Mouse (Mus musculus) midbrain, embryonic 16.5 days (tissue): ENCODE measurements at regions not wholly inside any gene's neighbourhood (a gene's known extent, or its start where the extent isn't known, plus 50 kb on each side); places are given as distances from the start of the nearest gene placed in this dataset.
A peak's percentile ranks its signal among the peaks of the same experiment; 100 is the strongest.
"Not testable (repeated sequence)": the region's sequence is repeated elsewhere in the genome, so short reads cannot be mapped to it uniquely, and the experiment has no call there.

Source experiments
- ATAC-seq: fragments of 200-750 bp; cut with Nextera tagmentation; 2 replicates; pipeline ENCODE4 v1.8.0; 2017; ENCODE audit warnings: moderate TSS enrichment
- H3K27ac ChIP-seq: fragments of 300-500 bp; sonication (generic); 2 replicates; pipeline ENCODE4 v1.5.1; 2014; ENCODE audit warnings: mild to moderate bottlenecking, low read length, mixed read lengths
- H3K27me3 ChIP-seq: fragments of 300-500 bp; sonication (generic); 2 replicates; pipeline ENCODE4 v1.6.1; 2014; ENCODE audit warnings: low read depth, low read length, mixed read lengths; ENCODE audit not compliant: control insufficient read depth, insufficient read depth
- H3K36me3 ChIP-seq: fragments of 300-500 bp; sonication (generic); 2 replicates; pipeline ENCODE4 v1.6.1; 2014; ENCODE audit warnings: mild to moderate bottlenecking, low read length, moderate library complexity, mixed read lengths; ENCODE audit not compliant: control insufficient read depth, insufficient read depth
- H3K4me1 ChIP-seq: fragments of 300-500 bp; sonication (generic); 2 replicates; pipeline ENCODE4 v1.6.1; 2014; ENCODE audit warnings: mild to moderate bottlenecking, low read length, mixed read lengths; ENCODE audit not compliant: control insufficient read depth, insufficient read depth
- H3K4me2 ChIP-seq: fragments of 300-500 bp; sonication (generic); 2 replicates; pipeline ENCODE4 v1.6.1; 2014; ENCODE audit warnings: mild to moderate bottlenecking, low read length, mixed read lengths
- H3K4me3 ChIP-seq: fragments of 300-500 bp; sonication (generic); 2 replicates; pipeline ENCODE4 v1.5.1; 2014; ENCODE audit warnings: low read depth, mild to moderate bottlenecking, low read length, moderate library complexity, mixed read lengths
- H3K9ac ChIP-seq: fragments of 300-500 bp; sonication (generic); 2 replicates; pipeline ENCODE4 v1.6.1; 2014; ENCODE audit warnings: low read depth, low read length, mixed read lengths
- H3K9me3 ChIP-seq: fragments of 300-500 bp; sonication (generic); replicated peaks from 2 replicates; pipeline ENCODE4 v1.6.1; 2014; ENCODE audit warnings: mild to moderate bottlenecking, low read length, mixed read lengths; ENCODE audit not compliant: control insufficient read depth, poor library complexity, severe bottlenecking
- WGBS: fragments of 180-500 bp; shearing (Covaris S2); extraction: QIAGEN DNeasy Blood & Tissue Kit; methylation state at CpG from one replicate; pipeline ENCODE4 v1.1.7; 2014; 5-methylcytosine and 5-hydroxymethylcytosine counted together

DNA sequence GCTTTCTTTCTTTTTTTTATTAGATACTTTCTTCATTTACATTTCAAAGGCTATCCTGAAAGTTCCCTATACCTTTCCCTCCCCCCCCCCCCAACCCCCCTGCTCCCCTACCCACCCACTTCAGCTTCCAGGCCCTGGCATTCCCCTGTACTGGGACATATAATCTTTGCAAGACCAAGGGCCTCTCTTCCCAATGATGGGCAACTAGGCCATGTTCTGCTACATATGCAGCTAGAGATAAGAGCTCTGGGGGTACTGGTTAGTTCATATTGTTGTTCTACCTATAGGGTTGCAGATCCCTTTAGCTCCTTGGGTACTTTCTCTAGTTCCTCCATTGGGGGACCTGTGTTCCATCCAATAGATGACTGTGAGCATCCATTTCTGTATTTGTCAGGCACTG is 55.6 kb upstream of the Slc1a3 start:
- not testable (repeated sequence) for ATAC-seq, H3K4me2 ChIP-seq, H3K27me3 ChIP-seq, H3K9ac ChIP-seq, H3K4me3 ChIP-seq, H3K4me1 ChIP-seq, H3K9me3 ChIP-seq, H3K27ac ChIP-seq, H3K36me3 ChIP-seq

DNA sequence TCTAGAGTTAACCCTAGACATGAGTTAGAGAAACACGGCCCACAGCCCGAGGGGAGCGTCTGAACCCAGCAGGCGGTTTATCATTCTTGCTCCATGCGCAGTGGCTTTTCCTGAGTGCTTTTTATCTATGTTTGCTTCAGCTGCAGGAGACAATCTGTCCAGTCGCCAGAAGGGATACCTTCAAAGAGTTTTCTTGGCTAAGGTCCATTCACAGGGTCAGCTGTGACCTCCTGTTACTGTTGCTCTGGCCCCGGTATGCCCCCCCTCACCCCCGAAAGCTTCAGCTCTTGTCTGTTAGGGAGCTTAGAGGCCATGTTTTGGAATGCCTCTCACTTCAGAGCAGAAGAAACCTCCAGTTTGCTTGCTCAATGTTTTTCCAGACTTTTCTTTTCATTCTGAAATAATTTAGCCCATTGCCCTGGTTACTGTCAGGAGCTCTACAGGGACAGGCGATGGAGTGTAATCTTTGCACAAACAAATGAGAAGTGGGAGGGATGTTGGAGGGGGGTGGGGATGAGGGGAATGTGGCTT is 51.2 kb upstream of the Slc1a3 start:
- peak; percentile 62 for ATAC-seq
- Histone ChIP-seq H3K9ac (no peak overlapping the region), H3K4me3 (no peak overlapping the region), H3K4me2 (no peak overlapping the region), H3K27ac (no peak overlapping the region), H3K36me3 (no peaks in the 10 kb centered on the region), H3K9me3 (no peaks in the 10 kb centered on the region), H3K4me1 (no peaks in the 10 kb centered on the region), H3K27me3 (no peaks in the 10 kb centered on the region)
- 47% methylated on average over 9 of the region's 9 CpGs for WGBS

- 88% methylated on average over 5 of the region's 5 CpGs for WGBS
- Histone ChIP-seq H3K4me3 (no peak overlapping the region), H3K27me3 (no peaks in the 10 kb centered on the region), H3K36me3 (no peaks in the 10 kb centered on the region), H3K4me1 (no peaks in the 10 kb centered on the region; the same call in 1 of the 2 replicates), H3K27ac (no peak overlapping the region), H3K9me3 (no peaks in the 10 kb centered on the region), H3K9ac (no peak overlapping the region), H3K4me2 (no peak overlapping the region)
- ATAC-seq: no peak
These were observed 50.6 kb upstream of the Slc1a3 start for GRCm38 (mm10) chr15:8761132-8761531.
